Mouse (Mus musculus): Measurements from ENCODE around the gene Slc25a13.
A peak's percentile ranks its signal among the peaks of the same experiment; 100 is the strongest.

Gene Slc25a13

GRCm38 (mm10) chr6:6216507-6217285 lies at the start of gene Slc25a13:
TSS of gene Slc25a13 (minus strand) at chr6:6217173.
- peak; percentile 71 for DNase-seq (ENCODE audit: low spot score)

DNA sequence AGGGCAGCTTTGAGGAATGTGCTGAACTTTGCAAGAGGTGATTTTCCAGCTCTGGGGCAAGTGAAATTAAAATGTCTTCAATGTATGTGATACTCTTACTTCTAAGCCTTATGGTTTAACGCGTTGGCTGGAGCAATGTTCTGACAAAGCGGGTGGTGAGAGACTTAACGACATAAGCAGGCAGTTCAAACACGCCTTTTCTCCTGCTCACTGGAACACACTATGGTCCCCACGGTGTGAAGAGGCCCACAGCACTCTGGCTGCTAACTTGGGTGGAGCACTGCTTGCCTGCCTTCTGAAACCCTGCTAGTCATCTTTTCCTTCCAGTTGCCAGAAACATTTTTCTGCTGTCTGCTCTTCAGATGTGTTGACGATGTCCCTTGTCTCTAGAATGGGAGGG lies 48.8 kb upstream of the Slc25a13 start:
- no peak for DNase-seq (ENCODE audit: low spot score)

DNA sequence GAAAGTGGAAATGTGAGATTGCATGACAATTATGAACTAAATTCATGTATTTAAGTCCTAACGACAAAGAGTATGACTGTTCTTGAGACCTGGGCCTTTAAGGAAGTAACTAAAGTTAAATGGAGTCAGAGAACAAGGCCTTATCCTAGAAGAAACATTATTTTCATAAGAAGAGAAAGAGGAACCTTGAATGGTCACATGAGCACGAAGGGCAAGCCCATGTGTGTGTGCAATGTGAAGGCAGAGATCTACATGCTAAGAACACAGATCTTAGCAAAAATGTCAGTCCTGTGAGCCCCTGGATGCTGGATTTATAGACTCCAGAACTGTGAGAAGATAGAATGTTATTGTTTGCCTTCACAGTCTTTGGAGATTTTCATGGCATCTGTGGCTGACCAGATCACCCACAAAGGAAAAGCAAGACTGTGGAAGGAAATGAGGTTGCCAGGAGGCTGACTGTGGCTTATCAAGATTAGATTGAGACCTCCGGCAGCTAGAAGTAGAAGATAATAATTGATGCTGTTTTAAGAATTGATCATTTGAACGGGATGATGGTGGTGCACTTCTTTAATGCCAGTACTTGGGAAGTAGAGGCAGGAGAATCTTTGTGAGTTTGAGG lies 46.4 kb upstream of the Slc25a13 start:
- DNase-seq (ENCODE audit: low spot score): no peak

DNA sequence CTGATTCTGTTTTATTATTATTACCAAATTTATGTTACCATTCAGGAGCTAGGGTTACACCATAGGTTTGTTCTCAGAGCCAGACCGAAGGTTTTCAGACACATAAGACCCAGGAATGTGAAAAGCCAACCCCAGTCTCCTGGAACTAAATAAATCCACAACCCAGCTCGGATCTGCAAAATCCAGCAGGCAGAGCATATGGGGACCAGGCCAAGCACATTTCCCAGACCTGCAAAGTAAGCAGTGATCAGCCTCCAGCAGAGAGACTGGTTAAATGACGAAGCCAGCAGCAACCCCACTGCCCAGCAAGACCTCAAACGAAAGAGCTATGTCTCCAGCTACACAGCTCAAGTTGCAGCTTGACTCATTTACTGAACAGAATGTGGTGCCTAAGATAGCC lies 43.9 kb upstream of the Slc25a13 start:
- DNase-seq (ENCODE audit: low spot score): no peak

DNA sequence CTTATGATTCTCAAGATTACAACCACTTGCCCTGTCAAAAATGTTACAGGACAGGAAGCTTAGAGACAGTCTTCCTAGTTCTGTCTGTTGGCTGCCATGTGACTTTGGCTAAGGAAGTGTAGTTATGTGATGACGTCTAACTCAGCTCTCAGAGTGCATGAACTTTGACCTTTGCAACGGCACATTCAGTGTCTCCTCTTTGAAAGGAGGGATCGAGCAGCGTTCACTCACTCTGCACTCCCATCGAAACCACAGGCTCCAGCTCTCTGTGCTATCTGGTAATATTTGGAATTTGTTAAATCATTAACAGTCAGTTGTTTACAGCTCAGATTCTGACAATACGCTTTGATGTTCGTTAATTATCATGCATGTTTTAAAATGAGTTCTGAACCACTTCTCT lies 31.5 kb upstream of the Slc25a13 start:
- DNase-seq (ENCODE audit: low spot score): no peak

DNA sequence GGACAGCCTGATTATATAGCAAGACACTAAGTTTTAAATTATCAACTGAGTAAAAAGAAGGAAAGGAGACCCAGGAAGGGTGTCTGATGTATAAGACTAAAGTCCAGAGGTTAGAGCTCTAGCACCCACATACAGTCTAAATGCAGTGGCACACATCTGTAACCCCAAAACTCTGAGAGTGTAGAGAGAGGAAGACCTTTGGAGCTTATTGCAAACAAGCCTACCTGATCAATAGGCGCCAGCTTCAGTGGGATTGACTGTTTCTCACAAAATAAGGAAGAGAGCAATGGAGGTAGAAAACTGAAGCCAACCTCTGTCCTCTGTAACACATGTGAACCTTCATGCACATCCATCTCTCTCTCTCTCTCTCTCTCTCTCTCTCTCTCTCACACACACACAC lies 26.9 kb upstream of the Slc25a13 start:
- DNase-seq (ENCODE audit: low spot score): no peak

DNA sequence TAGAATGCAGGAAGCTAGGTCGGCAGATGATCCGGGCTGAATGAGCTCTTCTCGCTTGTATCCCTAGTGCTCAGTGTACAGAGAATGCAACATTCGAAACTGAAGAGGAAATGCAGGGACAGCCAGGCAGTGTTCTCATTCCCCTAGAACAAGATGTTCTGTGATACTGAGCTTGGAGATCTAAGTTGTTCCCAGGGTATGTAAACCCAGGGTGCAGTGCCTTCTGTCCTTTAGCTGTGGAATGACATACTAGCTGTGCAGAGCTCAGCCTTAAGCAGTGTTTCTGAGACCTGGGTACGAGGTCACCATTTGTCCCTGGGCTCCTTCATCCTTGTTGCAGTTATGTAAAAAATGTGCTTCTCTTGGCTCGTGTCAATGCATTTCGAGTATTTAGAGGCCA lies 25.1 kb upstream of the Slc25a13 start:
- DNase-seq (ENCODE audit: low spot score): no peak

DNA sequence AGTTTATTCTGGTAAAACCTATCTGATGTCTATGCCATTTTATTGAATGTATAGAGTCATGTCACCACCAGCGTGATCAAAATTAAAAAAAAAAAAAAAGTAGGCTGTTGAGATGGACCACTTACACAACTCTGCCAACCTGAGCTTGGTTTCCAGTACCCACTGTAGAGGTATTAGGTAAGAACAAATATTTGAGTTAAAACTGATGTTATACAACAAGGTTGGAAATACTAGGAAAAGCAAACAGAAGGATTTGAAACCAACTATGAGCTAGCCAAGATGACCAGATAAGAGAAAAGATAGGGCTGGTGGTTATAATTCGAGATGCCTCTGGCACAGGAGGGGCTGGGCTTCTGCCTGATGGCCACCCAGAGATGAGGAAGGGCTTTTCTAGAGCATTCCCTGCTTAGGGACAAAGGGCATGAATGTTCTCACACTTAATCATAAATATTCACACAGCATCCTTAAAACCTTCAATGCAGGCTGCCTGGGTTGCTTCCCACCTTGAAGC lies 19.9 kb upstream of the Slc25a13 start:
- DNase-seq (ENCODE audit: low spot score): no peak

DNA sequence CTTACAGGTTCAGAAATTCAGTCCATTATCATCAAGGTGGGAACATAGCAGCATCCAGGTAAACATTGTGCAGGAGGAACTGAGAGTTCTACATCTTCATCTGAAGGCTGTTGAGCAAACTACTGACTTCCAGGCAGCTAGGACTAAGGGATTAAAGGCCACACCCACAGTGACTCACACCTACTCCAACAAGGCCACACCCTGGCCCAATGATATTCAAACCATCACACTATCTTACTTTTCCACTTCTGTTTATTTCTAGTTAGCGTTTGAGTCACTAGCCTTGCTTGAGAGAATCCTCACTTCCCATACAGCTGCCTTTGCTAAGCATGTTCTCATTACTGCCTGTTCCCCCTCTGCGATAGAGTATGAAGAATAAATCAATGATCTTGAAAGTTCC lies 13.3 kb upstream of the Slc25a13 start:
- no peak for DNase-seq (ENCODE audit: low spot score)

GRCm38 (mm10) chr6:6222721-6223120 lies 5.7 kb upstream of the Slc25a13 start:
- DNase-seq (ENCODE audit: low spot score): no peak

DNA sequence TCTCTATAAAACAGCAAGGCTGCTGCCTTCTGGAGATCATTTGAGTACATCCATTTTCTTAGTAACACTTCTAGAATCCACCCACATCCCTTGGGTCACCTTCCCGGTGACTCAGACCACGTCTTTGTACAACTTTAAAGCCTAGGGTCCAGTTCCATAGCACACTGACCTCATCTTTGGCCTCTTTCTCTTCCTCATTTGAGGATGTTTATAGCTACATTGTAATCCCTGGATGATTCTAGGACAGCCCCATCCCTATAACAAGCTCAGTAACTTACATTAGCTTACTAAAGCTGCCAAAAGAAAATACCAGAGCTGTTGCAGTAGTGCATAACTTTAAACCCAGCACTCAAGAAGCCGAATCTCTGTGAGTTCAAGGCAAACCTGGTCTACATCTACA lies 3.6 kb upstream of the Slc25a13 start:
- DNase-seq (ENCODE audit: low spot score): no peak

GRCm38 (mm10) chr6:6219661-6220370 lies 2.8 kb upstream of the Slc25a13 start:
- no peak for DNase-seq (ENCODE audit: low spot score)

DNA sequence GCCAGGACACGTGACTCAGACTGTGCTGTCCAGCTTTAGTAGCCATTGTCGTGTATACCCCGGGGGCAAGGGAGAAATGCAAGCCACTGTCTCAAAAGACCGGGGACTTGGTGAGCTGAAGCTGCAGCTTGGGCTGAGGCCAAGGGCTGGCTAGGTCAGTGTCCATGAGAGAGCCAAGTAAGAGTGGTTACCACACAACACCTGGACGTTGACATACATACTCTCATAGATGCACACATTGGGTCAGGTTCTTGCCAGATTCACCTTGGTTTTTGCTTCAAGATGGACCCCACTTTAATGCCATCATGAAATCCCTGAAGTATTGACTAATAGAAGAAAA lies 283 bp upstream of the Slc25a13 start:
- no peak for DNase-seq (ENCODE audit: low spot score)

GRCm38 (mm10) chr6:6216120-6216506 lies 860 bp downstream of the Slc25a13 start:
- no peak for DNase-seq (ENCODE audit: low spot score)

DNA sequence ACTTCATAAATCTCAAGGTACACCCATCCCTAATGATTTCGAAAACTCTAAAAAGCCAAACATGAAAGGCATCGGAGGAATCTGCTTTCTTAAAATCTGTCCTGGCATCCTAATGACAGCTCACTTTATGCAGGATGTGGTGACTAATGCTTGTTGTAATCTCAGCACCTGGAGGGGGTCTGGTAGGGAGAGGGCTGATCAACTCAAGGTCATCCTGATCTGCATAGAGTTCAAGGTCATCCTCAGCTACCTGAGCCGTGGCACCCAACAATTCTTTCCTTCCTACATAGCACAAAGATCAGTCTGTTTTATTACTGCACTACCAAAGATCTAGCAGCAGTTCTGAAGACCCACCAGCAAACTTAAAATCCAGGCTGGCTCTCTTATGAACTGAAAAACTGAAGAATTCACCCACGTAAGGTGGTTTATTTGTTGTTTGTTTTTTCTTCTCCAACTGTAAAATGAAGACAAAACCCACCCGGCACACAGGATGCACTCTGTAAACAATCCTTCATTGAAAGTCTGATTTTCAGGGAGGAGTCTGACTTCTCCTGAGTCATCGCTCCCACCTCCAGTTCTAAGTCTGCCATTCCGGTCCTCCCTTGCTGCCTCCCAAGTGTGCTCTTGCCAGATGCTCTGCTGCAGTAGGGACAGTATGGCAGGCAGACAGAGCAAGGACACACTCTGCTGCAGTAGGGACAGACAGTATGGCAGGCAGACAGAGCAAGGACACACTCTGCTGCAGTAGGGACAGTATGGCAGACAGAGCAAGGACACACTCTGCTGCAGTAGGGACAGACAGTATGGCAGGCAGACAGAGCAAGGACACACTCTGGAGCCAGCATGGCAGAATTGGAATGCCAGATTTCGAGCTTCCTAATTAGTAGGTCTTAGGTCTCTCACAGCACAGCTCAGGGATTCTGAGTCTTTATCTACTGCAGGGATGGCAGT lies 4.3 kb downstream of the Slc25a13 start:
- no peak for DNase-seq (ENCODE audit: low spot score)

- DNase-seq (ENCODE audit: low spot score): no peak
Observed at GRCm38 (mm10) chr6:6211958-6212357, 5.0 kb downstream of the Slc25a13 start.

DNA sequence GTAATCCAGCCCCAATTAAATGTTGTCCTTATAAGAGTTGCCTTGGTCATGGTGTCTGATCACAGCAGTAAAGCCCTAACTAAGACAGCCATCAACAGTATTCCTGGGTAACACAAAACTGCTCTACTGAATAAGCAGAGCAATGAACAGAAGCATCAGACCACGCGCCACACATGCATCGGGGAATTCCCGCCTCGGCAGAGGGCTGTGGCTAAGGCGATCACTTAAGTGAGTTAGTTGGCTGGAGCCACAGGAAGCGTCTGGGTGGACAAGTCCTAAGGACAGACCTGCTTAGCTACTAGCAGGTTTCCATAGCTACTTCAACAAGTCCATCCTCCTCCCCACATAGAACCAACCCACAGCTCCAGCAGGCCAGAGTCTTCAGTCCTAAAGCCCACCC lies 6.3 kb downstream of the Slc25a13 start:
- no peak for DNase-seq (ENCODE audit: low spot score)

DNA sequence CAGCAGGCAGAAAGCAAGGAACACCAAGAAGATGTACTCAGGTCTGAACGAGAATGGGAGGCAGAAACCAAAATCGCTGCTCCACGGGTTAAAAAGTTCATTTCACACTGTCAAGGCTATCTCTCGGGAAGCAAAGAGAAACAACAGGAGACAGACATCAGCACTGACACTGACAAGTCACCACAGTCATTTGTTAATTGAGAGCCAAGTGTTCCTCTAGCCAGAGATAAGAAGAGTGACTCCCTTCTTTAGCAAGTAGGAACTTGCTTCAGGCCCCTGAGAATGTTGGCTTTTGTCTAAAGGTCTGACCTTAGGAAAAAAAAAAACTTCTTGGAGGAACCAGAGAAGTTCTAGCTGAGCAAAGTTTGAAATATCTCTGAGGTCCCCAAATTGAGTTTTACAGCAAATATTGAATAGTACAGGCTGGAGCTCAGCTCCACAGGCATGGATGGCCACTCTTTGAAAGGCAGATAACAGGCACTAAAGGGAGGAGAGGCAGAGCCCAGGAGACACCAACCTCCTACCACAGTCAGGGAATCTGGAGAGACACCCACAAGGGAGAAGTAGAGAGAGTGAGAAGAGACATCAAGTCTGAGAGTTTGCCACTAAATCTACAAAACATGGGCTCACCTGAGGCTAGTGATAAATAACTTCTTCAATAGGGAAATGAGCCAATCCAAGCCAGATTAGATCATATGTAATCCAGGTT lies 8.5 kb downstream of the Slc25a13 start:
- DNase-seq (ENCODE audit: low spot score): no peak

- no peak for DNase-seq (ENCODE audit: low spot score)
Observed at GRCm38 (mm10) chr6:6207836-6208235, 9.1 kb downstream of the Slc25a13 start.

DNA sequence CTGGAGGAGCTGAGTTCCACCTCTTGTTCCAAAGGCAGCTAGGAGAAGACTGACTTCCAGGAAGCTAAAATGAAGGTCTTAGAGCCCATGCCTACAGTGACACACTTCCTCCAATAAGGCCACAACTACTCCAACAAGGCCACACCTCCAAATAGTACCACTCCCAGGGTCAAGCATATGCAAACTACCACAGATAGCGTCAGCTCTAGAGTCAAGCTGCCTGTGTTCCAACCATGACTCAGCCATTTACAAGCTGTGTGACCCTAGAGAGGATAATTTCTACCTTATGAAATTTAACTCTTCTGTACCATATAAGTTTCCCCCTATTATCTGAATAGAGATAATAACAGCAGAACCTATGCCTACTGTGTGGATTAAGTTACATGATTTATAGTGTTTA lies 9.6 kb downstream of the Slc25a13 start:
- DNase-seq (ENCODE audit: low spot score): no peak

DNA sequence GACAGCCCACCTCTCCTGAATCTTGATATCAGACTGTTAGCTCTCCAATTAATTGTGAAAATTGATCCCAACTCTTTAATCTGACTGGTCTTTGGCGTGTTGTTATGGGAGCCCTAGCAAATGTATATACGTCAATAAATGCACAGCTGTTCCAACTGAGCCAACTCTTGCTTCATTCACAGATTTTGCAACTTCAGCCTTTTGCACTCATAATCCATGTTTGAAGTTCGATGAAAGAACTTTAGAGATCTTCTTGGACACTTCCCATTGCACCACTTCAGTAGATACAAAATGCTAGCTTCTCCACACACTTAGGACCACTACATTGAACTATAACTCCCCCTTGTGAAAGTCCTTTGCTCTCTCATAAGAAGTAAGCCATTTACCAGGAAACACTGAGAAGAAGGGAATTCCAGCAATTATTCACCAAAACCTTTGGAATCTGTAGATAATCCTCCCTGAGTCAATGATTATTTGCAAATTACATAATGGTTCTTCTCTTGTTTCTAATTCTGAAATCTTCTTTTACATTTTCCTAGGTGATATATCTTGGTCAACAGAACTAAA lies 11.3 kb downstream of the Slc25a13 start:
- DNase-seq (ENCODE audit: low spot score): no peak

Measured in testis, postnatal 10 days (tissue).